Mouse (Mus musculus): Measurements from ENCODE around the gene Spin2f. TPM values are rescaled to one million over a fixed set of nuclear protein-coding genes. Genes with fewer than 3 reads are reported as not detected.
"Not testable (repeated sequence)": the region's sequence is repeated elsewhere in the genome, so short reads cannot be mapped to it uniquely, and the experiment has no call there.

Gene Spin2f
- not detected in 2 replicates for polyA plus RNA-seq (2015; fragmentation: Nextera tagmentation; extraction: Ambion mirVana)

GRCm38 (mm10) chrX:31253594-31253993, at the start of gene Spin2f:
TSS of gene Spin2f (plus strand) at chrX:31253894.
- H3K9me3 ChIP-seq; H3K4me1 ChIP-seq; H3K27me3 ChIP-seq; H3K27ac ChIP-seq; ATAC-seq (ENCODE audit: low FRiP score, low read depth); H3K4me2 ChIP-seq (replicated peaks); H3K36me3 ChIP-seq; H3K9ac ChIP-seq; H3K4me3 ChIP-seq: not testable (repeated sequence)
- 46% methylated on average over 1 of the region's 6 CpGs for WGBS

- not testable (repeated sequence) for H3K9ac ChIP-seq; H3K4me1 ChIP-seq; H3K4me2 ChIP-seq (replicated peaks); H3K27me3 ChIP-seq; H3K36me3 ChIP-seq; ATAC-seq (ENCODE audit: low FRiP score, low read depth); H3K27ac ChIP-seq; H3K4me3 ChIP-seq
- 85% methylated on average over 7 of the region's 7 CpGs for WGBS
- peaks cover 28% of the 10 kb centered on the region for H3K9me3 ChIP-seq
These were observed 41.6 kb upstream of the Spin2f start for GRCm38 (mm10) chrX:31212136-31212535.

GRCm38 (mm10) chrX:31223536-31223935, 30.2 kb upstream of the Spin2f start:
- H3K36me3 ChIP-seq; H3K27me3 ChIP-seq; H3K4me3 ChIP-seq; H3K4me2 ChIP-seq (replicated peaks); H3K4me1 ChIP-seq; ATAC-seq (ENCODE audit: low FRiP score, low read depth); H3K9ac ChIP-seq; H3K27ac ChIP-seq: not testable (repeated sequence)
- 84% methylated on average over 9 of the region's 9 CpGs for WGBS
- peaks cover 29% of the 10 kb centered on the region for H3K9me3 ChIP-seq

- H3K9ac ChIP-seq; H3K4me3 ChIP-seq; ATAC-seq (ENCODE audit: low FRiP score, low read depth); H3K27ac ChIP-seq; H3K4me1 ChIP-seq; H3K4me2 ChIP-seq (replicated peaks); H3K27me3 ChIP-seq; H3K36me3 ChIP-seq: not testable (repeated sequence)
- WGBS, result 65% methylated on average over 4 of the region's 4 CpGs
- peaks cover 38% of the 10 kb centered on the region for H3K9me3 ChIP-seq
These were observed 18.6 kb upstream of the Spin2f start for GRCm38 (mm10) chrX:31235088-31235487.

- H3K36me3 ChIP-seq; H3K4me3 ChIP-seq; H3K4me2 ChIP-seq (replicated peaks); H3K27me3 ChIP-seq; H3K9ac ChIP-seq; ATAC-seq (ENCODE audit: low FRiP score, low read depth); H3K27ac ChIP-seq; H3K4me1 ChIP-seq: not testable (repeated sequence)
- WGBS, result 76% methylated on average over 3 of the region's 3 CpGs
- peaks cover 20% of the 10 kb centered on the region; the same call in 1 of the 2 replicates for H3K9me3 ChIP-seq
These were observed 11.9 kb upstream of the Spin2f start for GRCm38 (mm10) chrX:31241754-31242153.

Other genes starting within 250 kb of the Spin2f start
- gene Btbd35f29, start 136.2 kb upstream of the Spin2f start, polyA plus RNA-seq (2015; fragmentation: Nextera tagmentation; extraction: Ambion mirVana), result not detected in 2 replicates
- gene Btbd35f26, start 82.6 kb downstream of the Spin2f start, polyA plus RNA-seq (2015; fragmentation: Nextera tagmentation; extraction: Ambion mirVana), result not detected in 2 replicates
- gene Btbd35f19, start 130.0 kb downstream of the Spin2f start, polyA plus RNA-seq (2015; fragmentation: Nextera tagmentation; extraction: Ambion mirVana), result not detected in 2 replicates